Mouse (Mus musculus): ENCODE results near the gene Selenoh.
"Not testable (repeated sequence)": the region's sequence is repeated elsewhere in the genome, so short reads cannot be mapped to it uniquely, and the experiment has no call there.

Selenoh gene

GRCm38 (mm10) chr2:84670569-84670933 lies at the start of gene Selenoh:
Gene Selenoh, minus strand, starts transcription at chr2:84670770.
- DNase-seq = peak; percentile 90 to 94

DNA sequence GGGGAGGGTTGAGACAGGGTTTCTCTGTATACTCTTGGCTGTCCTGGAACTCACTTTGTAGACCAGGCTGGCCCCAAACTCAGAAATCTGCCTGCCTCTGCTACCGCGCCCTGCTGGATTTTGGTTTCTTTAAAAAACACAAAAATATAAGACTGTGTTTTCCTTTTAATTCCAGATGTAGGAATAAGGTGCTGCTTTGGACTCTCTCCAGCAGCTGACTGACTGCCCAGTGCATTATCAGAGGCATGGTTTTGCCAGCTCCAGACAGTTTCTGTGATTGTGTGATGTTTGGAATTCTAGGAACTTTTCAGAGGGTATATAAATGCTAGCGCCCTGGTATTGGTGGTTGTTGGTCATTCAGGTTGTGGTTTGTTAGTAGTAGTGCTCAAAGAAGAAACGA lies 46.8 kb upstream of the Selenoh start:
- DNase-seq = no peak

- DNase-seq = no peak
Observed at GRCm38 (mm10) chr2:84716423-84717355, 46.1 kb upstream of the Selenoh start.

DNA sequence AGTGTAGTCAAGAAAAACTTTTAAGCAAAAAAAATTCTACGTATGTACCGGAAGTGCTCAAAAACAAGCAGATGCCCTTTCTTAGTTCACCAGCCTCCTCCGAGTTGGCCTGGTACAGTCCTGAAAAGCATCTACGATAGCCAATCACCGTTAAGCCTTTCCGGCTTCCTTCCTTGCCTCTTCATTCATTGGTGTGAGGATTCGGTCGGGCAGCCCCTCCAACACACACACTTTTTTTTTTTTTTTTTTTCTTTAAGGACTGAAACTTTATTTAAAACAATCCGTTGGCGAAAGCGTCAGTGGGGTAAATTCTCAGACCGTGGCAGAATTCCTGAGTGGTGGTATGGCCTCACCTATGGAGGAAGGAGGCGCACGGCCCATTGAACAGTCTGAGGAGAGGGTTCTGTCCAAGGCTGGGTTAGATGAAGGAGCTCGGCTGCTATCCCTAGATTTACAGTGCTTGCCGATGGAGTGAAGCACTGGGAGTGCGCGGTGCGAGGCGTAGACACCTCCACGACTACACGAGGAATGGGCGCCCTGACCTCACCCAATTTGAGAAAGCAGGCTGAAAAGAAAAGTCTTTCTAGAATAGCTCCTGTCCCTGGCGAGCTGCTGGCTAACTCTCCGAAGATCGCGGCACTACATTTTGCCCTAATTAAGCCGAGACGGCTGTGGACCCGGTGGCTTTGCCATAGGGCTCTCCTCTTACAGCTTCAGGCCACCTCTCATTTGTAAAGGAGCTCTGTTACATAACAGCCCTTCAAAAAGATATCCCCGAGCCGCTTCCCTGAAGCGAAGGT lies 45.2 kb upstream of the Selenoh start:
- DNase-seq = peak; percentile 72 to 87

DNA sequence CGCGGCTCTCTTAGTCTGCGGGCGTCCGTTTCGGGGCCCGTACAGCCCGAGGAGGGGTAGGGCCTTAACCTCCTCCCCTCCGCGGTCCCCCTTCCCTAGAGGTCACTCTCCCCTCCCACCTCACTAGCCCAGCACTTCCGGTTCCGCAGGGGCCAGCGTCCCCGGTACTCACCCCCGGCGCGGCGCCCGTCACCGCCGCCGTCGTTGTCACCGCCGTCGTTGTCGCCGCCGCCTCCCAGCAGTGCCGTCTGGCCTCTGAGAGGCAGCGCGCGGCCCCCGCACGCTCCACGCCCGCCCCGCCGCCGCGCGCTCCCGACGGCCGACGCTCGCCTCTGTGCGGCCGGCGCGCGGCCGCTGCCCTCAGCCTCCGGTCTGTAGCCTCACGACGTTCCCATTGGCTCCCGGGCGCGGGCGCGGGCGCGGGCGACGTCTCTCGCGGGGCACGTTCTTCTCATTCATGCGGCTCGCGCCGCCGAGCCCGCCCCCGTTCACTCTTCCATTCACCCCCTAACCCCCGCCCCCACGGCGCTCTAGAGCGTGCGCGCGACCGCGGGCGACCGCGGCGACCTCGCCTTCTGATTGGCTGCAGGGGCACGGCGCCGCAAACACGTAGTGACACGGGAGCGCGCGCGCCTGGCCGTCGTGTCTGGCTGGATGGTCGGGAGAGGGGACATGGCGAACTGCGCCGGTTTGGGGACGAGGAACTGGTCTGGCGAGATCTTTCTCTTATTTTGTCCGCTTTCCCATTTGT lies 44.4 kb upstream of the Selenoh start, which contains the start of gene Zdhhc5:
Zdhhc5 (minus strand) TSS at position 370 of the 751 bp plus-strand sequence.
- peak; percentile 99 to 100 for DNase-seq

DNA sequence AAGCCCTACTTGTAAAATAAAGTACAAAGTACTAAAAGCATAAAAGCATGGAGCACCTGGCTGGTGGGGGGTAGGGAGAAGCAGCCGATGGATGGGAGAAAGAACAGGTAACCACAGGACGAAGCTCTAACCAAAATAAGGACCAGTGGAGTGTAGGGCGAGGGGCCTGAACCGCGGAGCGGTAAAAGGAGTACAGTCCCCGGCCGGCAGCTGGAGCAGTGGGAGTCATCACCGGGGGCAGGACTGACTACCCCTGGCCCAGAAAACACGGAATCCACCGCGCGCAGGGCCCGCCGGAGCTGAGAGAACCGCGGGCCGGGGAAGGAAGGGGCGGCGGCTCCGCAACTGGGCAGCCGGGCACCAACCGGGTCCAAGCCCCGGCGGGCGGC lies 43.8 kb upstream of the Selenoh start:
- DNase-seq = no peak

DNA sequence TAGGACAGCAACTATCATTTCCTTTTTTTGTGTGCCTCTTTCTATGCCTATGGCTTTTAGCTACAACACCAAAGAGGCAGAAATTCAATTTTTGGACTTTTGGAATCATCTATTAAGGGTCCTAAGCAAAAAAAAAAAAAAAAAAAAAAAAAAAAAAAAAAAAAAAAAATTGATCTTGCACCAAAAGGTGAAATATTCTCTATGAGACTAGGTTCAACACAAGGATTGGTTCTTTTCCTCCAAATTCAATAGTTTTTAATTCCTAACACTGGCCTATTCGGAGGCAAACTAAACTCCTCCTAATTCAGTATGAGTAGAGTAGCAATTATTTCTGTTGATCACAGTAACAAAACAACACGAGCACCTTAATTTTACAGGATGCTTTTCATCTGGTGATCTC lies 41.3 kb upstream of the Selenoh start:
- DNase-seq = no peak

DNA sequence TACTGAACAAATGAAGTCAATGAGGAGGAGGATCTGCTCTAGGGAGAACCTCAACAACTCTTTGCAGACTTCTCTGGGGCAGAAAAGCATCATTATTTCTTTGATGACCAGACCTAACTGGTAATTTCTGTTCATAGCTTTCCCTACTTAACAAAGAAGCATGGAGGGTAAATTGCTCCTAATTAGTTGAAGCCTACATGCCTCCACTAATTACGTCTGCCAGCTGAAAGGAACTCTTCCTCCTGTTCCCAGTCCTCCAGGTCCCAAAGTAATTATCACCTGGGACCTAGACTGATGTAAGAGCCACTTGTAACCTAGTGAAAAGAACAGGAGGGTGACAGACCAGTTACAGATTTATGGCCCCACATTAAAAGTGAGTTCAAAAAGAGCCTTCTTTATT lies 37.0 kb upstream of the Selenoh start:
- DNase-seq = no peak

- DNase-seq = no peak
Observed at GRCm38 (mm10) chr2:84705295-84705694, 34.7 kb upstream of the Selenoh start.

DNA sequence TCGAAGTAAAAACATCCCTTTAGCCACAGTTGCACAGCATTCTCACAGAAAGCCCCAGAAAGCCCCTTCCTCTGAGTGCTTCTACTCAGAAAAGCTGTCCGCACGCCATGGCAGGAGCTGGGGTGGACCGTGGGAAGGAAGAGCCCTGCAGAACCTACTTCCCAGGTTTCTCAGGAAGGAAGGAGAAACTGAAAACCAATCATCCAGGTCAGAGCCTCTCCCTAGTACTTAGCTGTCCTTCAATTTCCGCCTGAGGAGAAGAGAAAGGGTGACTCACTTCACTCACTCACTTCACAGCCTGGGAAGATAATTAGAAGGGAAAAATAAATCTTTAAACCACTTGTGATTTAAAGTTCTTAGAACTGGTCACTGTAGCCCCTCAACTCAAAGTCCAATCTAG lies 33.8 kb upstream of the Selenoh start:
- peak in 1 of 2 experiments; percentile 16 for DNase-seq

DNA sequence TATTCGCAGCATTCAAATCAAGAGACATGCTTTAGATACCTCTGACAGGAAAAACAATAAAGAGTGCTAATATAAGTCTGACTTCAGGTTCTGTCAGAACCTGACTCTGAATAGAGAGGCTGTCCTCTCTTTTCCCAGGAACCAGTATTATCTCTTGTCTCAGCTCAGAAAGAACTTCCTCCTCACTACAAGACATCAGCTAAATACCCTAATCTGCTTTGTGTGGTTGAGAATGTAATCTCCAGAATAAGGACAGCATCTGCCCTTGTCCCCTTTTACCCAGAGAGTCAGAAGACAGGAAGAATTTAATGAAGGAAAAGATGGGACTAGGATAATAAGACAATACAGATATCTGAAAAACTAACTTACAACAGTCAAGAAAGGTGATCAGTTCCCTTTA lies 32.9 kb upstream of the Selenoh start:
- no peak for DNase-seq

GRCm38 (mm10) chr2:84695007-84695695 lies 24.6 kb upstream of the Selenoh start:
- DNase-seq = no peak

GRCm38 (mm10) chr2:84690050-84690449 lies 19.5 kb upstream of the Selenoh start:
- no peak for DNase-seq

DNA sequence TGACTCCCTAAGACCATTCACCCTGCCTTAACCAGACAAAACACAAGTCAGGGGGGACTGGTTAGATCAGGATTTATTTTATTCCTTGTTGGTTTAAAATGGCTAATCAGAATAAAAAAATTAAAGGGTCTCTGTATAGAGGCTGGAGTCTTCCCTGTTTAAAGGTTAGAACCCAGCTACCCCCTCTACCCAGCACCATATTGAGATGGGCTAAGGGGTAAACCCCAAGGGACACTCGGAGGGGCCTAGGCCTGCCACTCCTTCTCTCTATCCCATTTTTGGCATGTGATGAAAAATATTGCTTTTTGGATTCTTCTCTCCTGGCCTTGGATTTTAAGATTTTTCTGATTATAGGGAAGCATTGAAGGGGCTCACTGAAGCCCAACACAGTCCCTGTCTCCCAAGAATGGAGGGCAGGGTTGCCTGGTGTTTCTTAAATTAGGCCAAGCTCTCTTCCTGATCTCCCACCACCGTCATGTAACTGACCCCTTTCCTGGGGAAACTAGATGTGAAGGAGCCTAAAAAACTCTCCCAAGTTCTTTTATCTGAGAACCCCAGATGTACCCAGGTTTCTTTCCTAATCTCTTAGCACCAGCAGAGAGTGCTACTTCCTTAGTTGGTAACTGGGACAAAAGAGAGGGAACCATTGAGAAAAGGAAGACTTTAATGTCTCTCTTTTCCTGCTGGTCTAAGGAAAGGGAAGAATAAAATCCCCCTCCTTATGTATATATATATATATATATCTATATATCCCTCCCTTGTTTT lies 17.7 kb upstream of the Selenoh start:
- no peak for DNase-seq

GRCm38 (mm10) chr2:84682605-84683183 lies 12.1 kb upstream of the Selenoh start:
- no peak for DNase-seq

DNA sequence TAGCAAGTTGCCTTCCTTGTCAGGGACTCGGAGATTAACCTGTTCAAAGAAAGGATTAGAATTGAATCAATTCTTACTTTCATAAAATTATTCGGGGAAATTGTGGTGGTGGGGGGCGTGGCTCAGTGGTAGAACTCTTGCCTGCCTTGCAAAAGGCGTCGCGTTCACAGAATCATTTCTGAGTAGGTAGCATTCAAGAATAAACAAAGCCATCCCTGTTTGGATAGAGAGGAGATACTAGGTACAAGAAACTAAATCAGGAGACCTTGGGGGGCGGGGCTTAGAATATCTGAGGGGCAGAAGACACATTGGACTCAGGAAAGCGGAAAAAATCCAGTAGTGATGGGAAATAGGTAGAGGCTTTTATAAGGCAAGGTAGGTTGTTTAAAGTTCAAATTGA lies 8.4 kb upstream of the Selenoh start, which contains the start of gene Tmx2:
Tmx2 (minus strand) TSS at position 125 of the 400 bp plus-strand sequence.
- DNase-seq = no peak

- DNase-seq = peak; percentile 87 to 94
Observed at GRCm38 (mm10) chr2:84677968-84678880, 7.7 kb upstream of the Selenoh start, which contains the start of the genes Gm28635 and Med19. Gene Gm28635, minus strand, starts transcription at chr2:84678041. Gene Med19, plus strand, starts transcription at chr2:84678402.

DNA sequence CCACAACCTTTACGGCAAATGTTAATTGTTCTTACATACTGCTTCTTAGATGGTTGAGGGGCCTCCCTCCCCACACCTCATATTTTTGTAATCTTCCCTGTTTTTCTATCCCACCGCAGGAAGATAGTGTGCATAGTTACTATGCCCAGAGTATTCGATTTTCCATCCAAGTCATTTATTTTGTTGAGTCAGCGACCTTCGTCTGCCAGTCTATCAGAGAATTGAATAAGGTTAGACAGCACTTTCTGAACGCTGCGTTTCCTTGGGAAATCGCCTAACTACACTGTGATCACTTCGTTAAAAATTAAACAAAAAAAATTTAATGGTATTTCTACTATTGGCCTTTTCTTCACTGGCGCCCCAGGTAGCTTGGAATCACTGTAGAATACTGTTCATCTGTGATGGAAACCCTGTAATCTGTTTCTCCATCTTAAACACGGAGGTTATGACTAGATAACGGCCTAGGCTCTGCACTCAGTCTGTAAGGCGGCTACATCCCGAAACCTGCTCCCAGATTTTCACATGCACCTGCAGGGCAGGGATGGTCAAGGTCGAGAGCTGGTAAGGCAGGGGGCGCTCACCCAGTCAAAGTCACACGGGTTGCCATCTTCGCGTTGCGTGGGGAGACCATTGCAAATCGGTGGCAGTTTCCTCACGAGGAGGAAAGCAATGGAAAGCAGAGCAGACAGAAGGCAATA lies 6.8 kb upstream of the Selenoh start:
- DNase-seq = no peak

GRCm38 (mm10) chr2:84671535-84671934 lies 965 bp upstream of the Selenoh start:
- DNase-seq = not testable (repeated sequence)
